Mouse (Mus musculus) skeletal muscle tissue, adult 2 months (tissue): ENCODE results near the gene Cacna1g.

Experiments
- DNase-seq: peaks from one replicate; pipeline ENCODE4 v3.0.0-alpha.2; 2012; ENCODE audit warnings: low read depth, low spot score

Cacna1g gene

GRCm38 (mm10) chr11:94447017-94447416 lies 27.0 kb downstream of the Cacna1g start:
- DNase-seq = no peak

GRCm38 (mm10) chr11:94445300-94445699 lies 28.7 kb downstream of the Cacna1g start:
- no peak for DNase-seq

GRCm38 (mm10) chr11:94444829-94445228 lies 29.2 kb downstream of the Cacna1g start:
- DNase-seq = no peak

- no peak for DNase-seq
These were observed 32.2 kb downstream of the Cacna1g start for GRCm38 (mm10) chr11:94441752-94442151.

GRCm38 (mm10) chr11:94441122-94441521 lies 32.9 kb downstream of the Cacna1g start:
- no peak for DNase-seq

- no peak for DNase-seq
These were observed 33.6 kb downstream of the Cacna1g start for GRCm38 (mm10) chr11:94440421-94440820.

GRCm38 (mm10) chr11:94429011-94429651 lies 44.9 kb downstream of the Cacna1g start:
- DNase-seq = no peak

GRCm38 (mm10) chr11:94428091-94428835 lies 45.7 kb downstream of the Cacna1g start:
- DNase-seq = peak; percentile 25

GRCm38 (mm10) chr11:94425656-94426055 lies 48.3 kb downstream of the Cacna1g start:
- no peak for DNase-seq

- DNase-seq = no peak
These were observed 48.8 kb downstream of the Cacna1g start for GRCm38 (mm10) chr11:94425215-94425614.

GRCm38 (mm10) chr11:94424380-94424779 lies 49.6 kb downstream of the Cacna1g start:
- DNase-seq = no peak

GRCm38 (mm10) chr11:94423855-94424254 lies 50.1 kb downstream of the Cacna1g start:
- no peak for DNase-seq

GRCm38 (mm10) chr11:94420991-94421390 lies 53.0 kb downstream of the Cacna1g start:
- no peak for DNase-seq

GRCm38 (mm10) chr11:94420325-94420724 lies 53.7 kb downstream of the Cacna1g start:
- DNase-seq = no peak

GRCm38 (mm10) chr11:94419004-94419727 lies 54.8 kb downstream of the Cacna1g start:
- no peak for DNase-seq

GRCm38 (mm10) chr11:94414042-94414441 lies 60.0 kb downstream of the Cacna1g start:
- no peak for DNase-seq

GRCm38 (mm10) chr11:94413516-94413915 lies 60.5 kb downstream of the Cacna1g start:
- DNase-seq = no peak

GRCm38 (mm10) chr11:94412998-94413469 lies 61.0 kb downstream of the Cacna1g start:
- DNase-seq = no peak

GRCm38 (mm10) chr11:94412562-94412961 lies 61.4 kb downstream of the Cacna1g start:
- DNase-seq = no peak

- DNase-seq = no peak
These were observed 66.1 kb downstream of the Cacna1g start for GRCm38 (mm10) chr11:94407803-94408321.

- no peak for DNase-seq
These were observed 68.7 kb downstream of the Cacna1g start for GRCm38 (mm10) chr11:94405348-94405747.

GRCm38 (mm10) chr11:94404641-94405260 lies 69.2 kb downstream of the Cacna1g start:
- DNase-seq = peak; percentile 44
